ENCODE assay signal across 13 mouse cellular contexts in genomic region chr1:138965069-138965468, GRCm38 (mm10). TPM values are rescaled to one million over a fixed set of nuclear protein-coding genes. Genes with fewer than 3 reads are reported as not detected.
DNase-seq lines count a peak whose midpoint lies in the region; ATAC-seq and TF ChIP-seq lines count a peak whose summit lies in the region.
"Had no signal": no experiment of that assay in that cellular context is flagged by ENCODE, and none has a peak within 500 bp of the region (broad histone marks: within the 10 kb centered on the region; RNA-seq: fewer than 3 reads in every experiment).

No protein-coding gene starts in this region.

- no peaks in the 10 kb centered on the region for H3K27me3 ChIP-seq in heart, embryonic 16.5 days (ENCODE audit: control insufficient read depth, insufficient read depth, low read length)
- no peaks in the 10 kb centered on the region for H3K27me3 ChIP-seq in heart, adult 2 months (ENCODE audit: control insufficient read depth, insufficient read depth, low read length)
- no peaks in the 10 kb centered on the region for H3K27me3 ChIP-seq in midbrain, embryonic 13.5 days
- no peaks in the 10 kb centered on the region for H3K27me3 ChIP-seq in stomach, postnatal 0 days (ENCODE audit: control insufficient read depth, insufficient read depth, low read length)
- H3K27me3 ChIP-seq: limb, embryonic 12.5 days had no signal

- TF ChIP-seq POLR2A in heart, adult 2 months (IDR thresholded peaks at IDR 0.05; ENCODE audit: insufficient read depth, low read depth, low read length), result no peak
- TF ChIP-seq POLR2A in embryonic fibroblast, embryonic 13.5 days (IDR thresholded peaks at IDR 0.05; ENCODE audit: low read depth, low read length), result no peak

- peak overlapping the region; percentile 10; the same call in 1 of the 2 replicates for H3K4me2 ChIP-seq in heart, embryonic 16.5 days (ENCODE audit: low read depth, low read length)
- peak overlapping the region; percentile 41 for H3K4me2 ChIP-seq in midbrain, embryonic 13.5 days (replicated peaks)
- H3K4me2 ChIP-seq in stomach, postnatal 0 days (replicated peaks; ENCODE audit: low read depth), result no peak overlapping the region

- H3K9ac ChIP-seq in heart, embryonic 16.5 days (ENCODE audit: low read length), result no peak overlapping the region
- no peak overlapping the region for H3K9ac ChIP-seq in heart, adult 2 months (ENCODE audit: low read depth, low read length)
- H3K9ac ChIP-seq in midbrain, embryonic 13.5 days (replicated peaks), result no peak overlapping the region
- no peak overlapping the region for H3K9ac ChIP-seq in stomach, postnatal 0 days (ENCODE audit: low read length)
- H3K9ac ChIP-seq: limb, embryonic 12.5 days had no signal

- TF ChIP-seq CTCF in heart, adult 2 months (IDR thresholded peaks at IDR 0.05), result no peak
- TF ChIP-seq CTCF in embryonic fibroblast, embryonic 13.5 days (IDR thresholded peaks at IDR 0.05; ENCODE audit: borderline replicate concordance, insufficient read depth, low read length), result no peak
- no peak for TF ChIP-seq CTCF in stomach, postnatal 0 days (IDR thresholded peaks at IDR 0.05; ENCODE audit: low read depth)

- no peaks in the 10 kb centered on the region for H3K9me3 ChIP-seq in heart, embryonic 16.5 days (replicated peaks; ENCODE audit: control insufficient read depth, low read length)
- H3K9me3 ChIP-seq in midbrain, embryonic 13.5 days, result no peaks in the 10 kb centered on the region
- no peaks in the 10 kb centered on the region for H3K9me3 ChIP-seq in stomach, postnatal 0 days (ENCODE audit: control insufficient read depth, low read length)
- H3K9me3 ChIP-seq: limb, embryonic 12.5 days had no signal

- ATAC-seq in heart, embryonic 16.5 days (replicated peaks; ENCODE audit: extremely low read depth, insufficient read depth, low FRiP score), result no peak
- no peak for ATAC-seq in midbrain, embryonic 13.5 days
- no peak for ATAC-seq in stomach, postnatal 0 days (ENCODE audit: low FRiP score, low TSS enrichment)

- no peak for TF ChIP-seq EP300 in heart, adult 2 months (IDR thresholded peaks at IDR 0.05; ENCODE audit: insufficient read depth, low read depth, low read length)
- no peak for TF ChIP-seq EP300 in stomach, postnatal 0 days (optimal IDR thresholded peaks at IDR 0.05)

- DNase-seq in heart, adult 2 months, result no peak
- peak; percentile 71 for DNase-seq in A20 (ENCODE audit: low read depth, low spot score)
- DNase-seq in stomach, postnatal 0 days (ENCODE audit: low spot score), result no peak
- no peak for DNase-seq in lung, postnatal 14 days
- DNase-seq: adrenal gland, postnatal 14 days; gastrocnemius, postnatal 14 days; heart, postnatal 10 days; kidney, adult 2 months; kidney, postnatal 4 days had no signal

- H3K36me3 ChIP-seq in heart, embryonic 16.5 days (ENCODE audit: control insufficient read depth, insufficient read depth), result no peaks in the 10 kb centered on the region; the same call in 1 of the 2 replicates
- H3K36me3 ChIP-seq in heart, adult 2 months (ENCODE audit: control insufficient read depth, insufficient read depth, low read length), result peaks cover 30% of the 10 kb centered on the region
- H3K36me3 ChIP-seq in midbrain, embryonic 13.5 days, result peaks cover 14% of the 10 kb centered on the region; the same call in 1 of the 2 replicates
- H3K36me3 ChIP-seq in stomach, postnatal 0 days (ENCODE audit: control insufficient read depth, insufficient read depth, low read length), result no peaks in the 10 kb centered on the region
- H3K36me3 ChIP-seq: limb, embryonic 12.5 days had no signal

- H3K79me2 ChIP-seq in heart, adult 2 months (replicated peaks; ENCODE audit: control insufficient read depth, insufficient read depth, low read length), result no peaks in the 10 kb centered on the region; the same call in none of the 2 replicates

- H3K4me1 ChIP-seq in heart, embryonic 16.5 days (ENCODE audit: control insufficient read depth, insufficient read depth, low read length), result peaks cover 28% of the 10 kb centered on the region
- H3K4me1 ChIP-seq in heart, adult 2 months (ENCODE audit: control insufficient read depth, insufficient read depth, low read length), result peaks cover 17% of the 10 kb centered on the region
- H3K4me1 ChIP-seq in embryonic fibroblast, embryonic 13.5 days (ENCODE audit: control insufficient read depth, insufficient read depth, low read length), result peaks cover 8% of the 10 kb centered on the region
- H3K4me1 ChIP-seq in midbrain, embryonic 13.5 days (replicated peaks), result peaks cover 11% of the 10 kb centered on the region
- H3K4me1 ChIP-seq in stomach, postnatal 0 days (replicated peaks; ENCODE audit: control insufficient read depth, insufficient read depth), result no peaks in the 10 kb centered on the region

- H3K27ac ChIP-seq in heart, embryonic 16.5 days (ENCODE audit: low read length), result no peak overlapping the region
- no peak overlapping the region for H3K27ac ChIP-seq in heart, adult 2 months
- H3K27ac ChIP-seq in embryonic fibroblast, embryonic 13.5 days (ENCODE audit: insufficient read depth, low read length), result no peak overlapping the region
- no peak overlapping the region for H3K27ac ChIP-seq in midbrain, embryonic 13.5 days
- no peak overlapping the region for H3K27ac ChIP-seq in stomach, postnatal 0 days (replicated peaks)
- H3K27ac ChIP-seq: limb, embryonic 12.5 days had no signal

- H3K4me3 ChIP-seq in heart, embryonic 16.5 days (ENCODE audit: low read length), result no peak overlapping the region
- H3K4me3 ChIP-seq in heart, adult 2 months, result no peak overlapping the region
- peak overlapping the region; percentile 24; the same call in 1 of the 2 replicates for H3K4me3 ChIP-seq in embryonic fibroblast, embryonic 13.5 days (ENCODE audit: insufficient read depth, low read length)
- peak overlapping the region; percentile 12 for H3K4me3 ChIP-seq in midbrain, embryonic 13.5 days (replicated peaks)
- H3K4me3 ChIP-seq in stomach, postnatal 0 days (ENCODE audit: low read depth, low read length), result no peak overlapping the region

- intact Hi-C loops in heart, adult 2 months (cut with DNase I), result loop anchor here (5.0 kb wide), 1 partner anchor 62 kb away; no protein-coding TSS in a partner anchor

RNA-seq across cellular contexts. Expression of gene Dennd1b, which starts 1.8 kb away (rescaled TPM):
- 10.0 and 13.0 TPM in 2 replicates for polyA plus RNA-seq in heart, embryonic 16.5 days (2015; fragmentation: Nextera tagmentation; extraction: Ambion mirVana)
- 10 to 100 TPM; 22.3 to 23.7 TPM for total RNA-seq in heart, adult 2 months (2021)
- 6.4 and 17.1 TPM in 2 replicates for polyA plus RNA-seq in heart, adult 2 months (2012; rRNA removed)
- polyA plus RNA-seq in embryonic fibroblast, embryonic 13.5 days (2011; ENCODE audit: insufficient read length, low read depth, missing spikeins), result 9.7 and 12.3 TPM in 2 replicates
- 13.0 and 13.1 TPM in 2 replicates for polyA plus RNA-seq in midbrain, embryonic 13.5 days (2015; fragmentation: Nextera tagmentation; extraction: Ambion mirVana)
- polyA plus RNA-seq in stomach, postnatal 0 days (2015; fragmentation: Nextera tagmentation; extraction: Ambion mirVana), result 10.4 and 10.7 TPM in 2 replicates

Comparison
In these comparisons a context has a peak if more than half of its experiments do, and no peak if none do; other contexts are left out.
1. H3K4me3 ChIP-seq: peak in embryonic fibroblast, embryonic 13.5 days (single experiment) and midbrain, embryonic 13.5 days (single experiment); none in heart, embryonic 16.5 days (single experiment), heart, adult 2 months (single experiment) and stomach, postnatal 0 days (single experiment).